Mouse (Mus musculus) midbrain, postnatal 0 days (tissue): Measurements from ENCODE around the gene Rfxank. TPM values are rescaled to one million over a fixed set of nuclear protein-coding genes. Genes with fewer than 3 reads are reported as not detected.

Source experiments
- ATAC-seq: fragments of 200-750 bp; cut with Nextera tagmentation; 2 replicates; pipeline ENCODE4 v1.8.0; 2017; ENCODE audit warnings: moderate number of reproducible peaks, mild to moderate bottlenecking, moderate TSS enrichment, moderate library complexity; ENCODE audit not compliant: low FRiP score
- DNase-seq: peaks from one replicate; pipeline ENCODE4 v3.0.0-alpha.2; 2015; ENCODE audit warnings: low spot score
- H3K27ac ChIP-seq: fragments of 300-500 bp; sonication (generic); 2 replicates; pipeline ENCODE4 v1.5.1; 2014; ENCODE audit warnings: low read depth, mild to moderate bottlenecking, low read length, mixed read lengths
- H3K27me3 ChIP-seq: fragments of 300-500 bp; sonication (generic); 2 replicates; pipeline ENCODE4 v1.6.1; 2014; ENCODE audit warnings: low read length, control low read depth, mixed read lengths; ENCODE audit not compliant: insufficient read depth
- H3K36me3 ChIP-seq: fragments of 300-500 bp; sonication (generic); 2 replicates; pipeline ENCODE4 v1.6.1; 2014; ENCODE audit warnings: low read length, control low read depth, mixed read lengths; ENCODE audit not compliant: insufficient read depth
- H3K4me1 ChIP-seq: fragments of 300-500 bp; sonication (generic); 2 replicates; pipeline ENCODE4 v1.6.1; 2014; ENCODE audit warnings: mild to moderate bottlenecking, control low read depth, antibody characterized with exemption, low read length, mixed read lengths; ENCODE audit not compliant: insufficient read depth
- H3K4me2 ChIP-seq: fragments of 300-500 bp; sonication (generic); 2 replicates; pipeline ENCODE4 v1.6.1; 2014; ENCODE audit warnings: low read depth, mild to moderate bottlenecking, low read length, mixed read lengths; ENCODE audit not compliant: poor library complexity, severe bottlenecking
- H3K4me3 ChIP-seq: fragments of 300-500 bp; sonication (generic); 2 replicates; pipeline ENCODE4 v1.5.1; 2014; ENCODE audit warnings: low read depth, mild to moderate bottlenecking, low read length, moderate library complexity
- H3K9ac ChIP-seq: fragments of 300-500 bp; sonication (generic); replicated peaks from 2 replicates; pipeline ENCODE4 v1.6.1; 2014; ENCODE audit warnings: mild to moderate bottlenecking, low read length, moderate library complexity, mixed read lengths; ENCODE audit not compliant: poor library complexity, severe bottlenecking
- H3K9me3 ChIP-seq: fragments of 300-500 bp; sonication (generic); 2 replicates; pipeline ENCODE4 v1.6.1; 2016; ENCODE audit warnings: low read length, control low read depth
- CTCF ChIP-seq: IDR thresholded peaks from 2 replicates; pipeline ENCODE4 v1.5.1; 2016; ENCODE audit warnings: antibody characterized with exemption, mild to moderate bottlenecking
- WGBS: fragments of 180-500 bp; shearing (Covaris S2); extraction: QIAGEN DNeasy Blood & Tissue Kit; methylation state at CpG from one replicate; pipeline ENCODE4 v1.1.7; 2014; 5-methylcytosine and 5-hydroxymethylcytosine counted together
- microRNA-seq: library from miRNA; unstranded; fragments of <30 nt; microRNA quantifications from one replicate; pipeline ENCODE4, GENCODE M21; 2016; ENCODE audit warnings: borderline number of aligned reads
- polyA plus RNA-seq: library from polyadenylated mRNA; unstranded; fragments of >200 nt; fragmentation: Nextera tagmentation; extraction: Ambion mirVana; gene quantifications from 2 replicates; pipeline ENCODE4 v1.2.1, GENCODE M21; 2015
- total RNA-seq: library from RNA; depleted of rRNA; stranded (reverse); fragments of >200 nt; gene quantifications from 2 replicates; pipeline ENCODE4 v1.2.3, GENCODE M21; 2014; rRNA removed

Rfxank gene
- total and polyA plus RNA-seq, 2 experiments from 2014 or later = 7.4 to 12.3 TPM

- Histone ChIP-seq H3K4me2 (peak overlapping the region; percentile 68), H3K27me3 (peaks cover 50% of the 10 kb centered on the region), H3K36me3 (peaks cover 1% of the 10 kb centered on the region; the same call in 1 of the 2 replicates), H3K9me3 (no peaks in the 10 kb centered on the region), H3K9ac (peak overlapping the region; percentile 48; the same call in 1 of the 2 replicates), H3K4me3 (peak overlapping the region; percentile 46), H3K27ac (no peak overlapping the region), H3K4me1 (peaks cover 26% of the 10 kb centered on the region)
- ATAC-seq (peak; percentile 32; the same call in 1 of the 2 replicates), DNase-seq (peak; percentile 37)
- peak; percentile 60 for TF ChIP-seq CTCF
- 2% methylated on average over 70 of the region's 71 CpGs for WGBS
Measured at GRCm38 (mm10) chr8:70084191-70085065, 54.5 kb downstream of the Rfxank start.

DNA sequence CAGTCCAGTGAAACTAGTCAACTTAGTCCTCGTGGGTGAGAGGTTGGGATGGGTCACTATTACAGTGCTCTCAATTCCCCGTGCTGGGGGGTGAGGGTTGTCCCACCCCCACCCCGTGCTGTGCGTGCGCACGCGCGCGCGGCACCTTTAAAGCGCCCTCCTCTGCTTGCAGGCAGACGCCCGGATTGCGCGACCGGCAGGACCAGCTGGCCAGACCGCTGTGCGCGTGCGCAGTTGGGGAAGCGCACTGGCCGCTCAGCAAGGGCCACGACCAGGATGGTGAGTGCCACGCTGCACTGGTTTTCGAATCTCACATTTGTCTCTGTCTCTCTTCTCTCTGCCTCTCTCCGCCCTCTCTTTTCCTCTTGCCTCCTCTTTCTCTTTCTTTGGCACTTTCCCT lies 55.7 kb downstream of the Rfxank start, which contains the start of gene Hapln4:
Gene Hapln4 (plus strand): TSS at position 173 of the 400 bp plus-strand sequence.
- Histone ChIP-seq H3K27ac (no peak within 1 kb of the TSS), H3K4me3 (peak within 1 kb of the TSS; percentile 46), H3K36me3 (peaks cover 2% of the 10 kb centered on the region; the same call in 1 of the 2 replicates), H3K4me2 (peak within 1 kb of the TSS; percentile 68), H3K9me3 (no peaks in the 10 kb centered on the region), H3K27me3 (peaks cover 50% of the 10 kb centered on the region), H3K4me1 (peaks cover 17% of the 10 kb centered on the region), H3K9ac (peak within 1 kb of the TSS; percentile 48; the same call in 1 of the 2 replicates)
- under 1% methylated on average over 20 of the region's 26 CpGs for WGBS
- DNase-seq (peak; percentile 49), ATAC-seq (no peak)
- no peak for TF ChIP-seq CTCF

- no peaks in the 10 kb centered on the region for H3K9me3 ChIP-seq
- peaks cover 47% of the 10 kb centered on the region for H3K27me3 ChIP-seq
- 86% methylated on average over 2 of the region's 2 CpGs for WGBS
- TF ChIP-seq CTCF = no peak
- ATAC-seq = no peak
- no peak overlapping the region for H3K9ac ChIP-seq
- H3K4me2 ChIP-seq = no peak overlapping the region
- no peak overlapping the region for H3K4me3 ChIP-seq
- H3K4me1 ChIP-seq = 0 out of 2 replicates have a peak, but pooled peaks cover 10% of the 10 kb centered on the region
- DNase-seq = no peak
- peaks cover 2% of the 10 kb centered on the region; the same call in 1 of the 2 replicates for H3K36me3 ChIP-seq
- H3K27ac ChIP-seq = no peak overlapping the region
Measured at GRCm38 (mm10) chr8:70081976-70082375, 57.0 kb downstream of the Rfxank start.

Small RNA genes within 50 kb of the gene (microRNA-seq; reads per million reads assigned to microRNA genes)
- 3.7 reads per million, percentile 4 among the genes with 10 or more reads in this experiment for gene Mir7066

Other genes with a start within 250 kb of the Rfxank start
- gene Tssk6, start 237.0 kb downstream of the Rfxank start, total RNA-seq = not detected in 2 replicates
- gene Tssk6, start 237.0 kb downstream of the Rfxank start, polyA plus RNA-seq = 4.4 and 4.6 TPM in 2 replicates
- 55.6 and 86.8 TPM in 2 replicates for gene Ndufa13, start 236.6 kb downstream of the Rfxank start, total RNA-seq
- 239 and 243 TPM in 2 replicates for gene Ndufa13, start 236.6 kb downstream of the Rfxank start, polyA plus RNA-seq
- 7.6 and 8.0 TPM in 2 replicates for gene Yjefn3, start 236.4 kb downstream of the Rfxank start, total RNA-seq
- gene Yjefn3, start 236.4 kb downstream of the Rfxank start, polyA plus RNA-seq = 13.4 and 15.4 TPM in 2 replicates
- gene Gatad2a, start 142.8 kb downstream of the Rfxank start, total RNA-seq = 24.4 and 30.1 TPM in 2 replicates
- 17.2 and 19.3 TPM in 2 replicates for gene Gatad2a, start 142.8 kb downstream of the Rfxank start, polyA plus RNA-seq
- gene Mau2, start 96.4 kb downstream of the Rfxank start, total RNA-seq = 130 and 148 TPM in 2 replicates
- gene Mau2, start 96.4 kb downstream of the Rfxank start, polyA plus RNA-seq = 54.3 and 56.6 TPM in 2 replicates
- 18.6 and 19.9 TPM in 2 replicates for gene Sugp1, start 96.3 kb downstream of the Rfxank start, total RNA-seq
- 48.7 and 48.9 TPM in 2 replicates for gene Sugp1, start 96.3 kb downstream of the Rfxank start, polyA plus RNA-seq
- gene Tm6sf2, start 66.2 kb downstream of the Rfxank start, total RNA-seq = 1.6 TPM in 1 of 2 replicates, not detected in the other
- gene Tm6sf2, start 66.2 kb downstream of the Rfxank start, polyA plus RNA-seq = 0.22 and 0.35 TPM in 2 replicates
- gene Hapln4, start 55.7 kb downstream of the Rfxank start, total RNA-seq = 0.99 and 1.3 TPM in 2 replicates
- 1.6 and 1.7 TPM in 2 replicates for gene Hapln4, start 55.7 kb downstream of the Rfxank start, polyA plus RNA-seq
- gene Ncan, start 18.3 kb downstream of the Rfxank start, total RNA-seq = 440 and 447 TPM in 2 replicates
- 202 and 210 TPM in 2 replicates for gene Ncan, start 18.3 kb downstream of the Rfxank start, polyA plus RNA-seq
- gene Nr2c2ap, start 7.8 kb downstream of the Rfxank start, total RNA-seq = 5.4 and 7.7 TPM in 2 replicates
- 42.1 and 44.1 TPM in 2 replicates for gene Nr2c2ap, start 7.8 kb downstream of the Rfxank start, polyA plus RNA-seq
- gene Borcs8, start 345 bp upstream of the Rfxank start, total RNA-seq = 91.1 and 98.3 TPM in 2 replicates
- 49.8 and 58.6 TPM in 2 replicates for gene Borcs8, start 345 bp upstream of the Rfxank start, polyA plus RNA-seq
- gene Mef2b, start 557 bp upstream of the Rfxank start, total RNA-seq = 0.55 and 1.1 TPM in 2 replicates
- gene Mef2b, start 557 bp upstream of the Rfxank start, polyA plus RNA-seq = 1.5 TPM in 2 replicates
- 52.4 and 64.8 TPM in 2 replicates for gene Tmem161a, start 33.2 kb upstream of the Rfxank start, total RNA-seq
- gene Tmem161a, start 33.2 kb upstream of the Rfxank start, polyA plus RNA-seq = 49.5 and 51.6 TPM in 2 replicates
- gene Slc25a42, start 73.2 kb upstream of the Rfxank start, total RNA-seq = 15.1 and 18.0 TPM in 2 replicates
- gene Slc25a42, start 73.2 kb upstream of the Rfxank start, polyA plus RNA-seq = 9.2 and 9.3 TPM in 2 replicates
- 139 and 150 TPM in 2 replicates for gene Sugp2, start 95.1 kb upstream of the Rfxank start, total RNA-seq
- gene Sugp2, start 95.1 kb upstream of the Rfxank start, polyA plus RNA-seq = 71.7 and 75.7 TPM in 2 replicates
- 112 and 119 TPM in 2 replicates for gene Armc6, start 95.3 kb upstream of the Rfxank start, total RNA-seq
- 116 and 121 TPM in 2 replicates for gene Armc6, start 95.3 kb upstream of the Rfxank start, polyA plus RNA-seq
- gene Homer3, start 143.7 kb upstream of the Rfxank start, total RNA-seq = 36.4 and 49.7 TPM in 2 replicates
- 13.8 and 18.3 TPM in 2 replicates for gene Homer3, start 143.7 kb upstream of the Rfxank start, polyA plus RNA-seq
- 43.6 and 46.3 TPM in 2 replicates for gene Ddx49, start 163.3 kb upstream of the Rfxank start, total RNA-seq
- gene Ddx49, start 163.3 kb upstream of the Rfxank start, polyA plus RNA-seq = 41.2 and 47.0 TPM in 2 replicates
- gene Cope, start 163.4 kb upstream of the Rfxank start, total RNA-seq = 97.1 and 106 TPM in 2 replicates
- gene Cope, start 163.4 kb upstream of the Rfxank start, polyA plus RNA-seq = 264 and 291 TPM in 2 replicates
- 65.1 and 86.5 TPM in 2 replicates for gene Cers1, start 176.6 kb upstream of the Rfxank start, total RNA-seq
- gene Cers1, start 176.6 kb upstream of the Rfxank start, polyA plus RNA-seq = 47.9 and 51.3 TPM in 2 replicates
- gene Gdf1, start 190.7 kb upstream of the Rfxank start, total RNA-seq = not detected in 2 replicates
- gene Gdf1, start 190.7 kb upstream of the Rfxank start, polyA plus RNA-seq = 4.8 and 5.3 TPM in 2 replicates
- gene Upf1, start 214.1 kb upstream of the Rfxank start, total RNA-seq = 39.6 and 45.4 TPM in 2 replicates
- 9.1 and 9.7 TPM in 2 replicates for gene Upf1, start 214.1 kb upstream of the Rfxank start, polyA plus RNA-seq
- gene Comp, start 234.4 kb upstream of the Rfxank start, total RNA-seq = 0.19 and 0.49 TPM in 2 replicates
- gene Comp, start 234.4 kb upstream of the Rfxank start, polyA plus RNA-seq = 0.38 and 0.77 TPM in 2 replicates